Mouse (Mus musculus) heart, postnatal 4 days (tissue): ENCODE data around the gene Txk. TPM values are rescaled to one million over a fixed set of nuclear protein-coding genes. Genes with fewer than 3 reads are reported as not detected.

Experiments
- DNase-seq: peaks from one replicate; pipeline ENCODE4 v3.0.0; 2021
- total RNA-seq, 2 experiments: library from RNA; stranded (reverse); gene quantifications; 2 replicates each; pipeline ENCODE4 v1.2.3; 2021

Txk gene
- total RNA-seq: under 1 TPM; 0.23 to 0.45 TPM

- DNase-seq: no peak
Observed at GRCm38 (mm10) chr5:72752585-72752984, at the start of gene Txk. Txk (minus strand) TSS chr5:72752777.

GRCm38 (mm10) chr5:72798563-72798962 is 46.0 kb upstream of the Txk start:
- DNase-seq: no peak

- peak; percentile 57 for DNase-seq
Observed at GRCm38 (mm10) chr5:72796186-72796613, 43.6 kb upstream of the Txk start.

DNA sequence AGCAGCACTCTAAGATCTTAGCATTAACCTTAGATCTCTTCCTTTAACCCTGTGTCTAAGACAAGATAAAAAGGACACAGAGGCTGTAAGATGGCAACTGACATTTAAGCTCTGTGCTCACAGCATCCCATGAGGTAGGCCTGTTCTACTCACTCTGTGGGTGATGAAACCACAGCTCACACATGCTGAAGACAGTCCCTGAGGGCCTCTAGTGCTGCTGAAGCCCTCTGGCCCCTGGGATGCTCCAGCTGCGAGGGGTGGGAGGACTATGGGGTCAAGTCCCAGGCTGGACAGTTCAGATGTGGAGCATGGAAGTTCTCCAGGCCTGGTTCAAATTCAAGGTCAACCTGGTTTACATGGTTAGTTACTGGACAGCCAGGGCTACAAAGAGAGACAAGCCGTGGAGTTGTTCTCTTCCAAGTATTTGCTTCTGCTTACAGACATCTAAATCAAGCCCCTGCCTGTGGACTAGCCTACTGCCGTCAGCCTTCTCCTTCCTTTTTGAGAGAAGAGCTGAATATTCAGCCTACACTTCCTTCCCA is 40.8 kb upstream of the Txk start:
- DNase-seq: no peak

DNA sequence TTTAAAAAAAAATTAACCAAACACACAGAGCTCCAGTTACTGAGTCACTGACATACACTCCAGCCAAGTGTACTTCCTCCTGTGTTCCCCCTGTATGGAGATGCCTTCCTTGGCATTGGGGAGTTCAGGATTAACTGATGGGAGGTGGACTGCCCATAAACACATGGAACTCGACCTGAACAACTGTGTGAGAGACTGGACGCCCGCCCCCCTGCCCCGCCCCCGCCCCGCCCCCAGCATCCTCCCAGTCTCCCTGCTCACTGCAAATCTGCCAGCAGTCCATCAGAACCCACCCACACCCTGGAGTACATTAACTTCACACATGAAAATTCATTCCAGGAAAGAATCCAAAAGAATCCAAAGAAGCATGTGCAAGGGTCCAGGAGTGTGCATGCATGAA is 39.2 kb upstream of the Txk start:
- no peak for DNase-seq

GRCm38 (mm10) chr5:72791386-72791785 is 38.8 kb upstream of the Txk start:
- DNase-seq: no peak

DNA sequence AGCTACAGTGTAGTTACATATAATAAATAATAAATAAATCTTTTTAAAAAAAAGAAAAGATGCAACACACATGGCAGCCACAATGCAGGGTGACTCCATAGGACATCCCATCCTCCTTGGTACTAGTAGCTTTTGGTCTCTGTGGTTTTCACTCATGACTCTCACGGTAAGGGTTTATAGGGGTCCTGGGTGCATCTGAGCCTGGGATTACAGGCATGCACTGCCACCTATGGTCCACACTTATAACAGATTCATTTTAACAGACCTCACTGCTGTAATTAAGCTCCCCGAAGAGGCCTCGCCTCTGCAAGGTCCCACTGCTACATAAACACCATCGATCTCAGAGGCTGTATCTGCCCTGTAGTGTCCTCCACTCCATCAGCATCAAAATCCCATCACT is 32.9 kb upstream of the Txk start:
- DNase-seq: no peak

DNA sequence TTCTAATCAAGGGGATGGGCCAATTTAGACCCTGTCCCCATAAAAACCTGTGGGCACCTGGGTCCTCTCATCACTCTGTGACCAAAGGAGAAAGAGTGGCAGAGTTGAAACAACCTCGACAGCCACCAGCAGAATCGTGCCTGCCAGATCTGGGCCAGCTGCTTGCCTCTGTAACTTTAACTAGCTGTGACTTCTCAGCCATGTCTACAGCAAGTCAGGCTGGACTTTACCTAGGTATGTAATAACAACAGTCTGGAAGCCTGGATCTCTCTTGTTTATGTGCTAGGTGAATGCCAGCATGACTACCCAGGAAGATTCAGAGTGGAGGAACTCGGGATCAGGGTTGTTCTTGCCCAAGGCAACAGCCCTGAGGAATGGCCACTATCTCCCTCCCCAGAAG is 32.1 kb upstream of the Txk start:
- DNase-seq: no peak

GRCm38 (mm10) chr5:72783957-72784356 is 31.4 kb upstream of the Txk start:
- no peak for DNase-seq

DNA sequence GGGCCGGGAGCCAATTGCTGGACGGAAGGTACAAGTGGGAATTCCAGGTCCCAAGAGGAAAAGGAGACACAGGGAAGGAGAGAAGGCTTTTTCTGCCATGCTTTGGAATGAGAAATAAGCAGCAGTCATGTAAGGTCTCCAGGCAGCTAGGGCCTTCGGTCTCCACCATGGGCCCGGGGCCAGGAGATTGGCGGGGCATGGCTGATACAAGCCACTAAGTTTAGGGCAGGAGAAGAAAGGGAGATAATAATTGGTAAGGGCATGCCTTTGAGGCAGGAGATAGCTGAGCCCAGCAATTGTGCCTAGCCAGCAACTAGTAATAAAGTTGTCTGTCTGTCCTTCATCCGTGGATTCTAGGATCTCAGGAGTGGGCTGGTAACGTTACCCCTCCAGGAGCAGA is 30.5 kb upstream of the Txk start:
- no peak for DNase-seq

GRCm38 (mm10) chr5:72781776-72782175 is 29.2 kb upstream of the Txk start:
- no peak for DNase-seq

- no peak for DNase-seq
Observed at GRCm38 (mm10) chr5:72776595-72776994, 24.0 kb upstream of the Txk start.

DNA sequence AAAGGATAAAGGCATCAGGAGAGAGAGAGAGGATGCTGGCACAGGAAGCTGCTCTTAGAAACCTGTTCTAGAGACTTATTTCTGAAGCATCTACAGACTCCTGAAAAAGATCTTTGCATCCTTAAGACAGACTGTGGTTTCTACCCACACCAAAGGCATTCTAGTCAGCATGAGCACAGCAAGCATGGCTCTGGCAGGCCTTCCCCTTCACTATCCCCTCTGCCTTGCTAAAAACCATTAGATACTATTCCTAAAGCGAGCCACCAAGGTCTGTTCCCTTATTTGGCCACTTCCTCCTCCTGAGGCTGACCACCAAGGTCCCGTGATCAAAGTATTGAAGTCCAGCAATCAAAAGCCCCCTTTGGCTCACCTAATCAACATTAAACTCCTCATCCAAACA is 23.6 kb upstream of the Txk start:
- DNase-seq: no peak

DNA sequence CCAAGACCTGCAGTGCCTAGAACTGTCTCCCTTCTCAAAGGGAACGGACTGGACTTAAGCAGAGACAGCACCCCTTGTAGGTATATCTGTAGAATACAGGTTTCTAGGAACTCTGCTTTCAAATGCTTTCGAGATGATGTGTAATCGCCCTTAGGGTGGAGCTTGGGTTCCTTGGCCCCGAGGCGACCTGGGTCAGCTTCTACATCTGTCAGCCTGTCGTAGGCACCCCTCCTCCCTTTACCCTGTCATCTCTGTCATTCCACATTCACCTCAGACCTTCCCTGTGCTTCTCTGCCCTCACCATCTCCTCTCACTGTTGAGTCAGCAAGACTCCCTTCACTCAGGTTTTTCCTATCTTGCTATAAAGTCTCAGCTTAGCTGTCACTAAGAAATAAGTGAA is 17.3 kb upstream of the Txk start:
- no peak for DNase-seq

DNA sequence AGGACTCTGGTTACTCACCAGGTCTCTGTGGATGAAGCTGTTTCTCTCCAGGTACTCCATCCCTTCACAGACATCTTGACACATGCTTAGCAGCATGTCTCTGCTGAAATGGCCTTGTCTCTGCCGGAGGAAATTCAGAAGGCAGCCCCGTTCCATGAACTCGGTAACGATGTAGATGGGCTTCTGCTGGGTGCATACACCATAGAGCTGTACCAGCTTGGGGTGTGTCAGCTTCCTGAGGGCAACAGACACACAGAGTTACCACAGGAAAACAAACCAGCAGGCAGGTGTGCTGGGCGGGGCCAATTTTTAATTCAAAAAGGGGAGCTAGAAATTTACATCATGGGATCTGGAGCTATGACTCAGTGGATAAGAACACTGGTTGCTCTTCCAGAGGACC is 11.0 kb upstream of the Txk start:
- DNase-seq: no peak

- DNase-seq: no peak
Observed at GRCm38 (mm10) chr5:72763025-72763424, 10.4 kb upstream of the Txk start.

DNA sequence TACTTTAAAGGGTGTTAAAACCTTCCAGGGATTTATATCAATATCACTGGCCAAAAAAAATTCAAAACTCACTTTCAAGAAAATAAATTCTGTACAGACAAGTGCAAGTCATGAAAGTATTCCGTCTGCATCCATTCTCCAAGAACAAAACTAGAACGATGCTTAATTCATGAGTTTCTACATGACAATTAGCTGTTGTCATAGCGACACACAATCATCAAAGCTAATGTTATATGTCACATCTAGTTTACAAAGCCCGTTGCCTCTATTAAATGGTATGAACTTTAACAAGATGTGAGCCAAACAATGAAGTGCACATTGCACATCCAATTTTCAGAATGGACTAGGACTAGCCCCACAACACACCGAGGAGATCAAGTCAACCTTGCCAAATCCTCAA is 9.2 kb upstream of the Txk start:
- no peak for DNase-seq

DNA sequence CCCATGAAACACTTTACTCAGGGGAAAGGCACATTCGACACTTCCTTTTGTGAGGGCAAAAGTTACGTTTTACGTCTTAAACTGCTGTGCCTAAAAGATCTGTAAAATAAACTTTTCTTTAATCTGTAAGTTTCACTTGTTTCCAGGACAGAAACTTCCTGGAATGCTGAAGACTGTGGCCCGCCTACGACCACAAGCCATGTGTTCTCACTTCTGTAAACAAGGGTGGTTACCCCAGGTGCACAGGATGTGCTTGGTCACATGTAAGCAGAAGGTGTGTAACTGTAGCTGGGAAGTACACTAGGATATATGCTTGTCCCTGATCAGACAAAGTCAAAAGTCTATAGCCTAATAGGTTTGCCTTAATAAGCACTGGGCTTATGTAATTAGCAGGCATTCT is 8.7 kb upstream of the Txk start:
- no peak for DNase-seq

GRCm38 (mm10) chr5:72758925-72759924 is 6.6 kb upstream of the Txk start:
- no peak for DNase-seq

DNA sequence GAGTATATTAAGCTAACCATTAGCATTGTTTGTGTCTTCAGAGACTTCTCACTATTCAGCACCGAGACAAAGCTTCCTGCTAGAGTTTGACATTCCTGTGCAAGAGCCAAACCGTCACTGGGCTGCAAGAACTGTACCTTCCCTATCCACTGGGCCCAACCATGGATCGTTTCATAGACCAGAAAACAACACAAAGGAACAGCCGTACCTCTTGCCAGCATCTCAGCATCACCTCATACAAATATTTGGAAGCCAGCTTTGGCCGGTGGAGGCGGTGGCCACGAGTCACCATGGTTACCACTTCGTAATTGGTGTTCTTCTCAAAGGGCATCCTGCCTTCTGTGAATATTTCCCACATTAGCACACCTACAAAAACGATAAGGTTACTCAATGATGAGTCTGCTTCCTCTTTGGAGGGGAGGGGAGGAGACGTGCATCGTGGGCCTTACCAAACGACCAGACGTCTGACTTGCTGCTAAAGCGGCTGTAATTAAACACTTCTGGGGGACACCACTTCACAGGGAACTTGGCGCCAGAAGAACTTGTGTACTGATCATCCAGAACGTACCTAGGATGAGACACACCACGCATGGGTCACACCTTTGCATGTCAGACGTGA is 4.7 kb upstream of the Txk start:
- no peak for DNase-seq

GRCm38 (mm10) chr5:72755941-72756340 is 3.4 kb upstream of the Txk start:
- DNase-seq: no peak

GRCm38 (mm10) chr5:72755035-72755434 is 2.5 kb upstream of the Txk start:
- no peak for DNase-seq

DNA sequence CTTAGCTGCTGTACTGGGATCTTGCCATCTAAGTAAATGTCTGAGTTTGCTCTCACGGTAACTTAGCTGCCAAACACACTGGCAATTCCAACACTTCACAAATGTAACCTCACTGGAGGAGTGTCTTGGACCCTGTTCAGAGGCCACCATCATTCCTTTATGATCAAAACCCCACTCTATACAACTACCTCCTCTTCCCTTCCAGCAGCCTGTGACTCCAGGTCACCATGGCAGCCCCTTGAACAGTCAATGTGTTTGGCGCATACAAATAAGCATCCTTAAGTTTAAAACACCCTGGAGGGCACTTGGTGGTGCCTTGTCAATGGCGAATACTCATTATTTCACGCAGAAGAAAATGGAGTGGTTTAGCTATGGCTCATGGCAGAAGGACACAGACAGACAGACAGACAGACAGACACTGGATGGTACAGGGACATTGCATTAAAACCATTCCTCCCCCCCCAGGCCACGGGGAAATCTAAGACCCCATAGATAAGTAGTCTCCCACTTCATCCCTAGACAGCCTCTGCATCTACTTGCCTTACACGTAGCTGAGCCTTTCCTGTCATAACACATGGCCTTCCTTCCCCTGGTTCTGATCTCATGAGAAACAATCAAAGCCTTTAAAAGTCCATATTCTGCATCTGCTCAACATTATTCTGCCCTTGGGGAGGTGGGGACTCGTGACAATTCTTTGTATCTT is 1.4 kb downstream of the Txk start:
- no peak for DNase-seq
